Comparison of ENCODE assay signal across 13 mouse cellular contexts in the genomic region with DNA sequence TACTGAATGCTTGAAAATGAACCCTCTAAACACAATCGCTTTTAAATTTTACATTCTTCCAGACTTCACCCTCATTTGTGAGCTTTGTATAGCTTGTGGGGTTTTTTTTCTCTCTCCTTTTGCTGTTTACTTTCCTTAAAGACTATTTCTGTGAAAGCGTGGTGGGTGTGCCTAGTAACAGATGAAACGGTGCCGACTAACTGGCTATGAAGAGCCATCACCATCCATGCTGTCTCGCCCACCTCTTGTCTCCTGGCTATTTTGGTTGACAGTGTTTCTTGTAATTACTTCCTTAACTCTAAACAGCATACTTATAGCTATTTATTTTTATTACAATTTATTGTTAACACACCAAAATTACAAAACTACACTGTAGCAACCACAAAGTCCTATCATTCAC.
"Had no signal": no experiment of that assay in that cellular context is flagged by ENCODE, and none has a peak within 500 bp of the region (broad histone marks: within the 10 kb centered on the region; RNA-seq: fewer than 3 reads in every experiment).

No protein-coding gene starts in this region.

- H3K4me1 ChIP-seq: limb, embryonic 12.5 days; liver, embryonic 13.5 days; lung, embryonic 15.5 days; megakaryocyte, embryonic 14.5 days; midbrain, embryonic 15.5 days; neural tube, embryonic 12.5 days had no signal

- ATAC-seq: liver, postnatal 0 days; midbrain, embryonic 15.5 days had no signal

- H3K27ac ChIP-seq: limb, embryonic 12.5 days; liver, embryonic 13.5 days; lung, embryonic 15.5 days; macrophage; midbrain, embryonic 15.5 days; neural tube, embryonic 12.5 days had no signal

- H3K36me3 ChIP-seq: limb, embryonic 12.5 days; liver, embryonic 13.5 days; lung, embryonic 15.5 days; midbrain, embryonic 15.5 days; neural tube, embryonic 12.5 days had no signal

- H3K4me3 ChIP-seq: limb, embryonic 12.5 days; liver, embryonic 13.5 days; lung, embryonic 15.5 days; megakaryocyte, embryonic 14.5 days; midbrain, embryonic 15.5 days; neural tube, embryonic 12.5 days had no signal

- H3K4me2 ChIP-seq: limb, embryonic 12.5 days; liver, embryonic 13.5 days; lung, embryonic 15.5 days; midbrain, embryonic 11.5 days; midbrain, embryonic 15.5 days; neural tube, embryonic 12.5 days had no signal

- H3K9ac ChIP-seq: limb, embryonic 12.5 days; liver, embryonic 13.5 days; liver, postnatal 0 days; lung, embryonic 15.5 days; midbrain, embryonic 15.5 days; neural tube, embryonic 12.5 days had no signal

- H3K27me3 ChIP-seq: limb, embryonic 12.5 days; liver, embryonic 13.5 days; lung, embryonic 15.5 days; megakaryocyte, embryonic 14.5 days; midbrain, embryonic 15.5 days; neural tube, embryonic 12.5 days had no signal

- H3K9me3 ChIP-seq: limb, embryonic 12.5 days; liver, embryonic 13.5 days; lung, embryonic 15.5 days; megakaryocyte, embryonic 14.5 days; midbrain, embryonic 15.5 days; neural tube, embryonic 12.5 days had no signal

- DNase-seq: kidney, adult 18-20 months; kidney, postnatal 14 days; liver; liver, embryonic 13.5 days; liver, postnatal 0 days; lung, postnatal 14 days had no signal
